Mouse (Mus musculus) liver, adult 2 months (tissue): ENCODE measurements at regions not wholly inside any gene's neighbourhood (a gene's known extent, or its start where the extent isn't known, plus 50 kb on each side); places are given as distances from the start of the nearest gene placed in this dataset.
A peak's percentile ranks its signal among the peaks of the same experiment; 100 is the strongest.

Experiments used
- DNase-seq: peaks from one replicate; pipeline ENCODE4 v3.0.0-alpha.2; 2011; ENCODE audit warnings: low read depth, low spot score; ENCODE audit errors: extremely low read depth
- H3K27ac ChIP-seq: fragments of 200-500 bp; replicated peaks from 2 replicates; pipeline ENCODE4 v1.5.1; 2012; ENCODE audit warnings: low read depth, mild to moderate bottlenecking, control low read depth, inconsistent platforms, low read length; ENCODE audit not compliant: insufficient read depth
- H3K27me3 ChIP-seq: fragments of 200-500 bp; 2 replicates; pipeline ENCODE4 v1.6.1; 2012; ENCODE audit warnings: mild to moderate bottlenecking, moderate library complexity, low read length, inconsistent platforms; ENCODE audit not compliant: control insufficient read depth, insufficient read depth
- H3K36me3 ChIP-seq: fragments of 200-500 bp; 2 replicates; pipeline ENCODE4 v1.6.1; 2012; ENCODE audit warnings: low read length, inconsistent platforms; ENCODE audit not compliant: control insufficient read depth, insufficient read depth
- H3K4me1 ChIP-seq: fragments of 200-500 bp; 2 replicates; pipeline ENCODE4 v1.6.1; 2011; ENCODE audit warnings: low read length; ENCODE audit not compliant: control insufficient read depth, insufficient read depth
- H3K4me3 ChIP-seq: fragments of 200-500 bp; 2 replicates; pipeline ENCODE4 v1.5.1; 2011; ENCODE audit warnings: low read depth, mild to moderate bottlenecking, control low read depth, low read length, moderate library complexity; ENCODE audit not compliant: insufficient read depth
- H3K79me2 ChIP-seq: fragments of 200-500 bp; 2 replicates; pipeline ENCODE4 v1.6.1; 2012; ENCODE audit warnings: inconsistent platforms, mild to moderate bottlenecking, low read length, moderate library complexity; ENCODE audit not compliant: control insufficient read depth, insufficient read depth
- H3K9ac ChIP-seq: fragments of 200-500 bp; 2 replicates; pipeline ENCODE4 v1.6.1; 2012; ENCODE audit warnings: low read depth, mild to moderate bottlenecking, control low read depth, inconsistent platforms, low read length
- CTCF ChIP-seq: fragments of 200-500 bp; IDR thresholded peaks from 2 replicates; pipeline ENCODE4 v1.5.1; 2011; ENCODE audit warnings: low read depth, low read length, control low read depth
- POLR2A ChIP-seq: fragments of 200-500 bp; IDR thresholded peaks from 2 replicates; pipeline ENCODE4 v1.6.1; 2011; ENCODE audit warnings: low read length, control low read depth; ENCODE audit not compliant: insufficient read depth; ENCODE audit errors: extremely low read depth
- WGBS: fragments of 180-500 bp; shearing (Covaris S2); methylation state at CpG from one replicate; pipeline ENCODE4 v1.1.7; 2018; 5-methylcytosine and 5-hydroxymethylcytosine counted together

- WGBS: 88% methylated on average over 8 of the region's 8 CpGs
- no peaks in the 10 kb centered on the region for H3K79me2 ChIP-seq
- TF ChIP-seq POLR2A (no peak), CTCF (no peak)
- H3K4me1 ChIP-seq: no peaks in the 10 kb centered on the region
- H3K9ac ChIP-seq: no peak overlapping the region
- no peaks in the 10 kb centered on the region for H3K27me3 ChIP-seq
- no peak for DNase-seq
- no peak overlapping the region for H3K27ac ChIP-seq
- H3K36me3 ChIP-seq: no peaks in the 10 kb centered on the region
- H3K4me3 ChIP-seq: no peak overlapping the region
Measured at GRCm38 (mm10) chr15:8865089-8865933, 102.4 kb upstream of the Ranbp3l start.

- Histone ChIP-seq H3K4me3 (no peak overlapping the region), H3K36me3 (no peaks in the 10 kb centered on the region), H3K27me3 (no peaks in the 10 kb centered on the region), H3K79me2 (no peaks in the 10 kb centered on the region), H3K9ac (no peak overlapping the region), H3K27ac (no peak overlapping the region), H3K4me1 (no peaks in the 10 kb centered on the region)
- TF ChIP-seq CTCF: no peak
- no peak for TF ChIP-seq POLR2A
- no peak for DNase-seq
- 85% methylated on average over 11 of the region's 11 CpGs for WGBS
Measured at GRCm38 (mm10) chr15:8856419-8857084, 111.2 kb upstream of the Ranbp3l start.

GRCm38 (mm10) chr15:8855511-8855910 lies 112.2 kb upstream of the Ranbp3l start:
- no peak overlapping the region for H3K9ac ChIP-seq
- H3K4me1 ChIP-seq: no peaks in the 10 kb centered on the region
- TF ChIP-seq CTCF: no peak
- TF ChIP-seq POLR2A: no peak
- no peaks in the 10 kb centered on the region for H3K36me3 ChIP-seq
- DNase-seq: no peak
- no peaks in the 10 kb centered on the region for H3K79me2 ChIP-seq
- 92% methylated on average over 3 of the region's 3 CpGs for WGBS
- H3K27ac ChIP-seq: no peak overlapping the region
- H3K4me3 ChIP-seq: no peak overlapping the region
- no peaks in the 10 kb centered on the region for H3K27me3 ChIP-seq

GRCm38 (mm10) chr15:8854336-8854735 lies 113.4 kb upstream of the Ranbp3l start:
- 87% methylated on average over 7 of the region's 7 CpGs for WGBS
- Histone ChIP-seq H3K36me3 (no peaks in the 10 kb centered on the region), H3K4me1 (no peaks in the 10 kb centered on the region), H3K4me3 (no peak overlapping the region), H3K27me3 (no peaks in the 10 kb centered on the region), H3K9ac (no peak overlapping the region), H3K27ac (no peak overlapping the region), H3K79me2 (no peaks in the 10 kb centered on the region)
- DNase-seq: no peak
- TF ChIP-seq POLR2A: no peak
- no peak for TF ChIP-seq CTCF

- H3K79me2 ChIP-seq: no peaks in the 10 kb centered on the region
- H3K9ac ChIP-seq: no peak overlapping the region
- no peaks in the 10 kb centered on the region for H3K36me3 ChIP-seq
- H3K4me1 ChIP-seq: no peaks in the 10 kb centered on the region
- no peaks in the 10 kb centered on the region for H3K27me3 ChIP-seq
- TF ChIP-seq CTCF (no peak), POLR2A (no peak)
- no peak for DNase-seq
- whole genome bisulfite sequencing: 98% methylated on average over 1 of the region's 1 CpGs
- H3K27ac ChIP-seq: no peak overlapping the region
- H3K4me3 ChIP-seq: no peak overlapping the region
Measured at GRCm38 (mm10) chr15:8850996-8851395, 116.8 kb upstream of the Ranbp3l start.

- Histone ChIP-seq H3K9ac (no peak overlapping the region), H3K4me3 (no peak overlapping the region), H3K4me1 (no peaks in the 10 kb centered on the region), H3K36me3 (no peaks in the 10 kb centered on the region), H3K27ac (no peak overlapping the region), H3K27me3 (no peaks in the 10 kb centered on the region), H3K79me2 (no peaks in the 10 kb centered on the region)
- TF ChIP-seq CTCF (peak; percentile 30), POLR2A (no peak)
- DNase-seq: peak; percentile 13
- 80% methylated on average over 5 of the region's 5 CpGs for WGBS
Measured at GRCm38 (mm10) chr15:8849413-8849812, 118.3 kb upstream of the Ranbp3l start.
